ENCODE assay signal across 9 mouse cellular contexts in genomic region chr11:103140763-103141100, GRCm38 (mm10). TPM values are rescaled to one million over a fixed set of nuclear protein-coding genes. Genes with fewer than 3 reads are reported as not detected.
DNase-seq lines count a peak whose midpoint lies in the region; ATAC-seq and TF ChIP-seq lines count a peak whose summit lies in the region.
"Had no signal": no experiment of that assay in that cellular context is flagged by ENCODE, and none has a peak within 500 bp of the region (broad histone marks: within the 10 kb centered on the region; RNA-seq: fewer than 3 reads in every experiment).

No protein-coding gene starts in this region.

- H3K9ac ChIP-seq in heart, embryonic 15.5 days, result no peak overlapping the region
- peak overlapping the region; percentile 41 for H3K9ac ChIP-seq in hindbrain, embryonic 16.5 days (ENCODE audit: low read depth, low read length)

- no peaks in the 10 kb centered on the region for H3K27me3 ChIP-seq in heart, embryonic 15.5 days
- no peaks in the 10 kb centered on the region for H3K27me3 ChIP-seq in hindbrain, embryonic 16.5 days (replicated peaks; ENCODE audit: control insufficient read depth, insufficient read depth, low read length)

- H3K27ac ChIP-seq in heart, embryonic 15.5 days, result peak overlapping the region; percentile 82
- peak overlapping the region; percentile 72; the same call in 1 of the 2 replicates for H3K27ac ChIP-seq in bone marrow macrophage, adult 2 months (ENCODE audit: insufficient read depth, low read depth, low read length)
- peak overlapping the region; percentile 93; the same call in 1 of the 2 replicates for H3K27ac ChIP-seq in hindbrain, embryonic 16.5 days (ENCODE audit: low read depth, low read length)

- no peak for DNase-seq in heart, adult 8-10 months (ENCODE audit: low spot score)
- peak; percentile 58 for DNase-seq in lung, postnatal 10 days
- no peak for DNase-seq in kidney, adult 8-10 months
- DNase-seq: cerebellum, adult 8-10 months had no signal

- no peaks in the 10 kb centered on the region for H3K36me3 ChIP-seq in heart, embryonic 15.5 days
- peaks cover 9% of the 10 kb centered on the region; the same call in 1 of the 2 replicates for H3K36me3 ChIP-seq in hindbrain, embryonic 16.5 days (ENCODE audit: control insufficient read depth, insufficient read depth, low read length)

- no peak for TF ChIP-seq CTCF in bone marrow macrophage, adult 2 months (IDR thresholded peaks at IDR 0.05; ENCODE audit: low read depth, low read length)

- peak; percentile 3; the same call in 1 of the 2 replicates for ATAC-seq in heart, embryonic 15.5 days (replicated peaks; ENCODE audit: insufficient number of reproducible peaks, insufficient read depth, low FRiP score, low read depth)
- ATAC-seq in hindbrain, embryonic 16.5 days, result no peak
- ATAC-seq in monocyte, adult 5-6 weeks (replicated peaks; ENCODE audit: insufficient number of reproducible peaks, low FRiP score, low TSS enrichment, poor library complexity, severe bottlenecking), result no peak
- no peak for ATAC-seq in activated CD4-positive, CD25-positive, alpha-beta regulatory T cell, adult 4 months

- no peaks in the 10 kb centered on the region for H3K9me3 ChIP-seq in heart, embryonic 15.5 days (replicated peaks)
- no peaks in the 10 kb centered on the region for H3K9me3 ChIP-seq in hindbrain, embryonic 16.5 days (ENCODE audit: control insufficient read depth, low read length)

- 40% methylated on average over 6 of the region's 6 CpGs for WGBS in heart, embryonic 15.5 days
- WGBS in hindbrain, embryonic 16.5 days, result 45% methylated on average over 6 of the region's 6 CpGs

- H3K4me1 ChIP-seq in heart, embryonic 15.5 days (replicated peaks), result peaks cover 39% of the 10 kb centered on the region
- peaks cover 60% of the 10 kb centered on the region for H3K4me1 ChIP-seq in bone marrow macrophage, adult 2 months (ENCODE audit: control insufficient read depth, insufficient read depth, low read length)
- H3K4me1 ChIP-seq in hindbrain, embryonic 16.5 days (ENCODE audit: control insufficient read depth, insufficient read depth, low read depth, low read length), result peaks cover 17% of the 10 kb centered on the region

- H3K4me2 ChIP-seq in heart, embryonic 15.5 days, result no peak overlapping the region
- H3K4me2 ChIP-seq in hindbrain, embryonic 16.5 days (ENCODE audit: low read length), result no peak overlapping the region

- H3K4me3 ChIP-seq in heart, embryonic 15.5 days, result no peak overlapping the region
- no peak overlapping the region for H3K4me3 ChIP-seq in bone marrow macrophage, adult 2 months (ENCODE audit: insufficient read depth, low read length)
- no peak overlapping the region for H3K4me3 ChIP-seq in hindbrain, embryonic 16.5 days (ENCODE audit: low read length)

- TF ChIP-seq POLR2A in bone marrow macrophage, adult 2 months (IDR thresholded peaks at IDR 0.05; ENCODE audit: borderline replicate concordance, low read depth, low read length), result no peak

RNA-seq across cellular contexts. Expression of gene Hexim2, which starts 8.5 kb away (rescaled TPM):
- polyA plus RNA-seq in heart, embryonic 15.5 days (2015; fragmentation: Nextera tagmentation; extraction: Ambion mirVana), result 5.5 and 6.4 TPM in 2 replicates
- total RNA-seq in heart, adult 8-10 months (2022), result 1 to 10 TPM; 1.2 to 2.0 (median 1.9) TPM
- polyA plus RNA-seq in bone marrow macrophage, adult 2 months (2012; ENCODE audit: insufficient read depth, insufficient read length, missing spikeins), result 3.1 and 3.6 TPM in 2 replicates
- polyA plus RNA-seq in hindbrain, embryonic 16.5 days (2015; fragmentation: Nextera tagmentation; extraction: Ambion mirVana), result 27.7 and 30.2 TPM in 2 replicates
- total RNA-seq in monocyte, adult 5-6 weeks (2017), result 0.87 to 2.5 TPM in 2 of 3 replicates, not detected in the other
- 1 to 10 TPM; 2.2 to 3.6 TPM for polyA plus RNA-seq in activated CD4-positive, CD25-positive, alpha-beta regulatory T cell, adult 4 months (2017; shearing (Covaris generic))

RNA-seq across cellular contexts. Expression of gene Hexim1, which starts 24.7 kb away (rescaled TPM):
- 2.6 and 3.0 TPM in 2 replicates for polyA plus RNA-seq in heart, embryonic 15.5 days (2015; fragmentation: Nextera tagmentation; extraction: Ambion mirVana)
- total RNA-seq in heart, adult 8-10 months (2022), result 10 to 100 TPM; 15.9 to 18.6 (median 17.0) TPM
- polyA plus RNA-seq in bone marrow macrophage, adult 2 months (2012; ENCODE audit: insufficient read depth, insufficient read length, missing spikeins), result 43.7 and 44.3 TPM in 2 replicates
- 4.1 and 4.7 TPM in 2 replicates for polyA plus RNA-seq in hindbrain, embryonic 16.5 days (2015; fragmentation: Nextera tagmentation; extraction: Ambion mirVana)
- 90.9 to 99.4 TPM (median 96.2 TPM) in 3 replicates for total RNA-seq in monocyte, adult 5-6 weeks (2017)
- 1 to 10 TPM; 3.4 TPM for polyA plus RNA-seq in activated CD4-positive, CD25-positive, alpha-beta regulatory T cell, adult 4 months (2017; shearing (Covaris generic))

RNA-seq across cellular contexts. Expression of gene Fmnl1, which starts 30.2 kb away (rescaled TPM):
- polyA plus RNA-seq in heart, embryonic 15.5 days (2015; fragmentation: Nextera tagmentation; extraction: Ambion mirVana), result 1.5 and 4.6 TPM in 2 replicates
- 10 to 100 TPM in 3 of 4 experiments, 1 to 10 TPM in 1; 9.3 to 20.1 (median 13.2) TPM for total RNA-seq in heart, adult 8-10 months (2022)
- 216 and 241 TPM in 2 replicates for polyA plus RNA-seq in bone marrow macrophage, adult 2 months (2012; ENCODE audit: insufficient read depth, insufficient read length, missing spikeins)
- 7.6 and 8.6 TPM in 2 replicates for polyA plus RNA-seq in hindbrain, embryonic 16.5 days (2015; fragmentation: Nextera tagmentation; extraction: Ambion mirVana)
- 189 to 455 TPM (median 252 TPM) in 3 replicates for total RNA-seq in monocyte, adult 5-6 weeks (2017)
- 10 to 100 TPM; 60.0 to 62.7 TPM for polyA plus RNA-seq in activated CD4-positive, CD25-positive, alpha-beta regulatory T cell, adult 4 months (2017; shearing (Covaris generic))

RNA-seq across cellular contexts. Expression of gene Acbd4, which starts 39.2 kb away (rescaled TPM):
- 18.5 and 23.7 TPM in 2 replicates for polyA plus RNA-seq in heart, embryonic 15.5 days (2015; fragmentation: Nextera tagmentation; extraction: Ambion mirVana)
- total RNA-seq in heart, adult 8-10 months (2022), result 10 to 100 TPM; 24.1 to 39.8 (median 32.0) TPM
- 27.4 and 30.4 TPM in 2 replicates for polyA plus RNA-seq in bone marrow macrophage, adult 2 months (2012; ENCODE audit: insufficient read depth, insufficient read length, missing spikeins)
- 14.2 and 16.4 TPM in 2 replicates for polyA plus RNA-seq in hindbrain, embryonic 16.5 days (2015; fragmentation: Nextera tagmentation; extraction: Ambion mirVana)
- total RNA-seq in monocyte, adult 5-6 weeks (2017), result 21.8 to 32.6 TPM (median 28.3 TPM) in 3 replicates
- 10 to 100 TPM; 18.4 to 24.0 TPM for polyA plus RNA-seq in activated CD4-positive, CD25-positive, alpha-beta regulatory T cell, adult 4 months (2017; shearing (Covaris generic))

RNA-seq across cellular contexts. Expression of gene Plcd3, which starts 39.3 kb away (rescaled TPM):
- polyA plus RNA-seq in heart, embryonic 15.5 days (2015; fragmentation: Nextera tagmentation; extraction: Ambion mirVana), result 11.0 and 11.8 TPM in 2 replicates
- 10 to 100 TPM; 10.7 to 19.1 (median 12.1) TPM for total RNA-seq in heart, adult 8-10 months (2022)
- polyA plus RNA-seq in bone marrow macrophage, adult 2 months (2012; ENCODE audit: insufficient read depth, insufficient read length, missing spikeins), result 1.7 and 2.3 TPM in 2 replicates
- polyA plus RNA-seq in hindbrain, embryonic 16.5 days (2015; fragmentation: Nextera tagmentation; extraction: Ambion mirVana), result 4.7 and 4.9 TPM in 2 replicates
- total RNA-seq in monocyte, adult 5-6 weeks (2017), result 0.97 TPM in 1 of 3 replicates, not detected in the others
- polyA plus RNA-seq in activated CD4-positive, CD25-positive, alpha-beta regulatory T cell, adult 4 months (2017; shearing (Covaris generic)), result under 1 TPM in 1 of 2 experiments, not detected in 1; 0.20 TPM
